Mouse (Mus musculus) WW6 (cell line): ENCODE data around the gene Rps6ka1.
A peak's percentile ranks its signal among the peaks of the same experiment; 100 is the strongest.
"Not testable (repeated sequence)": the region's sequence is repeated elsewhere in the genome, so short reads cannot be mapped to it uniquely, and the experiment has no call there.

ENCODE experiments used
- DNase-seq: peaks from one replicate; pipeline ENCODE4 v3.0.0-alpha.2; 2013; ENCODE audit warnings: low read depth, low spot score

Rps6ka1 gene

DNA sequence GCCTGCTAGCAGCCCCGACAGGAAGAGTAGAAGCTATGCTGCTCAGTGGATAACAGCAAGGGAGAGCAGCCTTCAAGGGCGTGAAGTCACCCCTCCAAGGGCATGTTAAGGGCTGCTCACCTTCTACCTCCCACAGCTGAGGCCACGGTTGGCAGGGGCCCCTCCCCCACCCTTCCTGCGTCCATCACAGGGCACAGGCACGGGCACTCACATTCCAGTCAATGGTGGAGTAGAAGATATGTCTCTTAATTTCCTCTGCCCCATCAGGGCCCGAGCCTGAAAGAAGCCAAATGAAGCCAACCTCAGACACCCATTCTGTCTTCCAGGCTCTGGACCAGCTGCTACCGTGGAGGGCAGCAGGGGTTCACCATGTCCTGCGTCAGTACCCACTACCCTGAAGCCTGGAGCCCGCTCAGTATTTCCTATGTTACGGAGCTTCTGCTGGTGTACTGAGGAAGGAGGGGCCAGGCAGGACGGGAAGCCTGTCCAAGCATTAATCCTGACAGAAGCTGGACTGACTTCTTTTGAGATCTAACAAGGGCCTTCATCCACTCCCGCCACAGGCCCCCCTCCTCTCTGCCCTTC is 23.7 kb downstream of the Rps6ka1 start:
- no peak for DNase-seq

DNA sequence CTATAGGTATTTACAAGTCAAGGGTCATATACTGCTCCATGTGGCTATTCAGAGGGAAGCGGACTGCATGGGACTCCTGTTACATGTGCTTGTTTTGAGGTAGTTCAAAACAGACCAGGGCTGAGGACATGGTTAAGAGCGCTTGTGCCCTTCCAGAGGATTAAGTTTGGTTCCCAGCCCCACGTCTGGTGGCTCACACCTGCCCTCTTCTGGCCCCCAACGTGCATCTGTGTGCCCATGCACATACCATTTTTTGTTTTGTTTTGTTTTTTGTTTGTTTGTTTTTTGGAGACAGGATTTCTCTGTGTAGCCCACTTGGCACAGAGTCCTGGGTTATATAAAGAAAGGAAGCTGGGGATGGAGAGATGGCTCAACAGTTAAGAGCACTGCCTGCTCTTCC is 30.1 kb downstream of the Rps6ka1 start:
- no peak for DNase-seq

- no peak for DNase-seq
Measured at GRCm38 (mm10) chr4:133854621-133855020, 33.0 kb downstream of the Rps6ka1 start.

DNA sequence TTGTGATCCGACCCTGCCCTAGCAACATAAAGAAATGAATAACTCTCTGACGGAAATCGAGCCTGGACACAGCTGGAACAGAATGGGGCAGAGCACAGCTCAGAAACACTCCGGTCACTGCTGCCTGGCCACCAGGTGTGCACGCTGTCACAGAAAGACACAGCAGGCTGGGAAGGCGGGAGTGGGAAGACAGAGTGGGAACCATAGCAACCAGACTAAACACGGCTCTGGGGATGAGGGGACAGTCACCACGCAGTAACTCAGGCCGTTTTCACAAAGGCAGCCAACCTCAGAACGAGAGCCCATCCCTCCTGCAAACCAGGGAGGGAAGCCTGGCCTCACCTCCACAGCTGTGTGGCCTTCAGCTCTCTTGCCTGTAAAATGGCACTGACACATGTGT is 34.0 kb downstream of the Rps6ka1 start:
- no peak for DNase-seq

- DNase-seq = no peak
Measured at GRCm38 (mm10) chr4:133846625-133847024, 41.0 kb downstream of the Rps6ka1 start.

DNA sequence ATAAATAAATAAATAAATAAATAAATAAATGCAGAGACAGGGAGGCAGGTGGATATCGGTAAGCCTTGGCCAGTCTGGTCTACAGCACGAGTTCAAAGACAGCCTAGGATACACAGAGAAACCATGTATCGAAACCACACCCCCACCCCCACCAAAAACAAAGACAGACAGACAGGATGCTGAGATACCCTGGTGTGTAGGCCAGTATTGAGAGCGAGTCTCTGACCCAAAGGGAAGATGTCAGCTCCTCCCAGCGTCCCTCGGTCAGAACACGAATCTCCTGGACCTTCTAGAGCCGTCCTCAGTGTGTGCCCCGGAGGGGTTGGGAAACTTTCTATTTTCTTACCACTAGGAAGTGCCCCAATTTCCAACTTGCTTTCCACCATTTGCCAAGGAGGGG is 42.5 kb downstream of the Rps6ka1 start:
- no peak for DNase-seq

GRCm38 (mm10) chr4:133844209-133844841 is 43.3 kb downstream of the Rps6ka1 start:
- no peak for DNase-seq

- no peak for DNase-seq
Measured at GRCm38 (mm10) chr4:133842992-133843737, 44.4 kb downstream of the Rps6ka1 start.

DNA sequence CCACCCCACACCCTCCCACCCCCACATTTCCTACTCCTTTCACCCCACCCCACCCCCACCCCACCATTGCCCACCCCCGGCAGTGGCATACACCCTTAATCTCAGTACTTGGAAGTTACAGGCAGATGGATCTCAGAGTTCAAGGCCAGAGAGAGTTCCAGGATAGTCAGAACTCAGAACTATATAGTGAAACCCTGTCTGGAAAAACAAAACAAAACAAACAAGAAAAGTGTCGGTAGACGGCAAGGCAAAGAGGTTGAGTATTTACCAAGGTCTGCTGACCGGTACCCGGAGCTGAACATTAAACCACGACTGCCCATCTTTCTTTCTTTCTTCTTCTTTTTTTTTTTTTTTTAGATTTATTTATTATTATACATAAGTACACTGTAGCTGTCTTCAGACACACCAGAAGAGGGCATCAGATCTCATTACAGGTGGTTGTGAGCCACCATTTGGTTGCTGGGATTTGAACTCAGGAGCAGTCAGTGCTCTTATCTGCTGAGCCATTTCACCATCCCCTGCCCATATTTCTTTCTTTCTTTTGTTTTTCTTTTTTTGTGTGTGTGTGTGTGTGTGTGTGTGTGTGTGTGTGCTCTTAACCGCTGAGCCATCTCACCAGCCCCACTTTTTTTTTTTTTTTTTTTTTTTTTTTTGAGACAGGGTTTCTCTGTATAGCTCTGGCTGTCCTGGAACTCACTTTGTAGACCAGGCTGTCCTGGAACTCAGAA is 45.7 kb downstream of the Rps6ka1 start:
- not testable (repeated sequence) for DNase-seq

DNA sequence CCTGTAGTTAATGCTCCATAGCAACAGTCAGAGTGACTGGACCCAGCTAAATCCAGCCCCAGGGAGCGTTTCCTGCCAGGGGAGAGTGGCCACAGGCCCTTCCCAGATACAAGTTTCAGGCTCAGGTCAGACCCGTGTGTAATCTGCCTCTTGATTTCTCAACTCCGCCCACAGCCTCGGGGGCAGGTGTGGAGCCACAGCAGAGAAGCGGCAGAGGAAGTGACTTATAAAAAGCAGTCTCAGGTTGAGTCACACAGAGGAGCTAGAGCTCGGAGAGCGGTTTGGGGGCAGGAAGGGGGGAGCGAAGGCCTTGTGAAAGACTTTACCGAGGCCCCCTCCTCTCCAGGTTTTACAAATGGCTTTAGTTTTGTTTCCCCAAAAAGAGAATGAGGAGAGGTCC is 46.6 kb downstream of the Rps6ka1 start:
- DNase-seq = peak; percentile 82

- DNase-seq = no peak
Measured at GRCm38 (mm10) chr4:133840501-133840900, 47.1 kb downstream of the Rps6ka1 start.

DNA sequence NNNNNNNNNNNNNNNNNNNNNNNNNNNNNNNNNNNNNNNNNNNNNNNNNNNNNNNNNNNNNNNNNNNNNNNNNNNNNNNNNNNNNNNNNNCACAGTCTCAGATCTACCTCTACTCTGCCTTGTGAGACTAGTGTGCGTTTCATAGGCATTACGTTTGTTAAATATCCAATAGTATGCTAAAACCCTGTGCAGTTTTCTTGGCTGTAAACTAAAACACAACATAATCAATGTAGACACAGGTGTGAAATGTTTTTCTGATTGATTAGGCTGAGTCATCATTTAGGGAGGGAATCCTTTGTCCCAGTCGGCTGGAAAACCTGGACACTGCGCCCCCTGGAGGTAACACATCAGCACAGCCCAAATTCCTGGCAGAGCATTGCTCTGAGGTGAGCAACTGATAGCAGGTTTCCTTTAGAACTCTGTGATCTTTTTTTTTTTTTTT is 48.2 kb downstream of the Rps6ka1 start:
- DNase-seq = no peak

DNA sequence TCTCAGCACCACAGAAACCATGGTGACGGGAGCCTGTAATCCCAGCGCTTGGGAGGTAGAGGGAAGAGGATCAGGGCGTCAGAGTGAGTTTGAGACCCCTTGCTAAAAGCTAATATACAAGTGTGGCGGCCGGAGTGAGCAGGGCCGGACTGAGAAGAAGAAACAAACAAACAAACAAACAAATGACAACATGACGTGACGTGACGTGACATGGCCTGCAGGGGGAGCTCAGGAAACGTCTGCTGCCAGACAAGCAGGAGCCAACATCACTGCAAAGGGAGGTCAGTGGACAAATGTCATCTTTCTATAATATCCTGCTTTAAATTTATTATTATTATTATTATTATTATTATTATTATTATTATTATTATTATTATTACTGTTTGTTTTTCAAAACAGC is 51.0 kb downstream of the Rps6ka1 start:
- DNase-seq = no peak

- no peak for DNase-seq
Measured at GRCm38 (mm10) chr4:133835211-133835610, 52.4 kb downstream of the Rps6ka1 start.

DNA sequence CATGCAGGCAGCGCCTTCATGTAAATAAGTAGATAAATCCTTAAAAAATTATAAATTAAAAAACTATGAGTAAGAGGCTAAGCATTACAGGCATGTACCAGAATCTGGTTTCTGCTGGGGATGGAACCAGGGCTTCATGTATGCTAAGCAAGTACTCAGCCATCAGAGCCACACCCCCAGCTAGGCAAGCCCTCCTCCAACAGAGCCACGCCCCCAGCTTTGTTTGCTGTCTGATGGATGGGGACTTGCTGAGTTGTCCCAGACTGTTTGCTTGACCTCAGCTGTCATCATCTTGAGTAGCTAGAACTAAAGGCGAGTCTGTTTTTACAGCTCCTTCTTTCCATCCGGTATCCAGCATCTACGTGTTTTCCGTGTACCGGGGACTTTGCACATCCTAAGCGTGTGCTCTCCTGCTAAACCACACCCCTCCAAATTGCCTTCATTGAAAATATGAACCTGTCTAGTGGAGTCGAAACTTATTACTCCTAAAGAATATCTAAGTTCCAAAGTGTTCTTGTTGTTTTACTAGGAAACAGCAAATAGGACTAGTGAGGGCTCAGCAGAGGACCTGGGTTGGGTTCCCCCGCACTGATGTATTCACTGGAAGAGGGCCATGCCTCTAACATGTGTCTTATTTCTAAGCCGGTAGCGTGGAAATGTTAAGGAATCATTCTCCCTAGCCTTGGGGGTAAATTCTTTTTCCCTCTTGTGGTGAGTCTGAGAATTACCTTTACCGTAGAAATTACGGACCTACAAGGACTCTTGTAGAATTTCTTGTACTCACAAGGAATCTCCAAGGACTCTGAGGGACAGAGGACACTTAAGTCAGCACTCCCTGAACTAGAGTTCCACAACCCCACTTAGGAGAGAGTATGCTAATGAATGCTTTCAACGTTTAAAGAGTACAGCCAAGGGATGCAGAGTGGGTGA is 54.4 kb downstream of the Rps6ka1 start:
- no peak for DNase-seq

GRCm38 (mm10) chr4:133830453-133830852 is 57.1 kb downstream of the Rps6ka1 start:
- no peak for DNase-seq

GRCm38 (mm10) chr4:133829281-133830070 is 58.1 kb downstream of the Rps6ka1 start:
- no peak for DNase-seq

GRCm38 (mm10) chr4:133827887-133828794 is 59.5 kb downstream of the Rps6ka1 start:
- DNase-seq = no peak

- DNase-seq = no peak
Measured at GRCm38 (mm10) chr4:133827354-133827753, 60.2 kb downstream of the Rps6ka1 start.
